Mouse (Mus musculus) gastrocnemius, adult 8-10 months (tissue): ENCODE results near the gene Ppip5k1. TPM values are rescaled to one million over a fixed set of nuclear protein-coding genes. Genes with fewer than 3 reads are reported as not detected.

Experiments used
- total RNA-seq, 4 experiments: library from RNA; stranded (reverse); gene quantifications; 2 replicates each; pipeline ENCODE4 v1.2.4; 2022

Gene Ppip5k1
- total RNA-seq, 4 experiments from 2014 or later, result 97.7 to 103 (median 99.7) TPM

Other genes starting within 250 kb of the Ppip5k1 start
- not detected for gene Tgm7, start 245.6 kb downstream of the Ppip5k1 start, total RNA-seq
- 10 to 100 TPM; 13.4 to 18.9 (median 17.1) TPM for gene Adal, start 215.0 kb downstream of the Ppip5k1 start, total RNA-seq
- gene Lcmt2, start 214.7 kb downstream of the Ppip5k1 start, total RNA-seq, result 1 to 10 TPM; 3.5 to 5.0 (median 4.0) TPM
- 10 to 100 TPM; 10.2 to 16.5 (median 11.7) TPM for gene Tubgcp4, start 184.7 kb downstream of the Ppip5k1 start, total RNA-seq
- 1 to 10 TPM; 3.8 to 4.9 (median 4.5) TPM for gene Zscan29, start 184.3 kb downstream of the Ppip5k1 start, total RNA-seq
- gene Trp53bp1, start 84.0 kb downstream of the Ppip5k1 start, total RNA-seq, result 10 to 100 TPM; 16.4 to 33.0 (median 23.5) TPM
- 10 to 100 TPM in 3 of 4 experiments, 1 to 10 TPM in 1; 7.9 to 12.2 (median 10.8) TPM for gene Map1a, start 65.8 kb downstream of the Ppip5k1 start, total RNA-seq
- under 1 TPM in 1 of 4 experiments, not detected in 3; 0.48 TPM for gene Ckmt1, start 2.3 kb upstream of the Ppip5k1 start, total RNA-seq
- gene Strc, start 31.8 kb upstream of the Ppip5k1 start, total RNA-seq, result not detected
- gene Pdia3, start 58.4 kb upstream of the Ppip5k1 start, total RNA-seq, result 10 to 100 TPM; 24.3 to 35.0 (median 30.9) TPM
- gene Catsper2, start 58.4 kb upstream of the Ppip5k1 start, total RNA-seq, result 1 to 10 TPM; 1.4 to 3.1 (median 2.2) TPM
- not detected for gene Ell3, start 88.9 kb upstream of the Ppip5k1 start, total RNA-seq
- 100 to 1,000 TPM; 236 to 312 (median 279) TPM for gene Serf2, start 93.8 kb upstream of the Ppip5k1 start, total RNA-seq
- 10 to 100 TPM; 11.3 to 27.6 (median 16.6) TPM for gene Hypk, start 97.9 kb upstream of the Ppip5k1 start, total RNA-seq
- not detected for gene Serinc4, start 101.4 kb upstream of the Ppip5k1 start, total RNA-seq
- 10 to 100 TPM; 18.7 to 27.0 (median 23.0) TPM for gene Mfap1b, start 118.7 kb upstream of the Ppip5k1 start, total RNA-seq
- gene Mfap1a, start 151.3 kb upstream of the Ppip5k1 start, total RNA-seq, result 10 to 100 TPM; 15.1 to 21.0 (median 16.4) TPM
- 1 to 10 TPM; 1.2 to 1.9 (median 1.7) TPM for gene Wdr76, start 151.3 kb upstream of the Ppip5k1 start, total RNA-seq